Mouse (Mus musculus) kidney, embryonic 14.5 days (tissue): ENCODE data around the gene Clec2i. TPM values are rescaled to one million over a fixed set of nuclear protein-coding genes. Genes with fewer than 3 reads are reported as not detected.

Source experiments
- ATAC-seq: fragments of 200-750 bp; cut with Nextera tagmentation; 2 replicates; pipeline ENCODE4 v1.8.0; 2017; ENCODE audit warnings: moderate number of reproducible peaks, mild to moderate bottlenecking, moderate TSS enrichment, moderate library complexity; ENCODE audit not compliant: low FRiP score, low TSS enrichment
- H3K27ac ChIP-seq: fragments of 300-500 bp; sonication (generic); 2 replicates; pipeline ENCODE4 v1.5.1; 2014; ENCODE audit warnings: low read depth, mild to moderate bottlenecking, low read length, moderate library complexity, mixed read lengths
- H3K27me3 ChIP-seq: fragments of 300-500 bp; sonication (generic); 2 replicates; pipeline ENCODE4 v1.6.1; 2014; ENCODE audit warnings: mild to moderate bottlenecking, low read length; ENCODE audit not compliant: control insufficient read depth, insufficient read depth
- H3K36me3 ChIP-seq: fragments of 300-500 bp; sonication (generic); 2 replicates; pipeline ENCODE4 v1.6.1; 2014; ENCODE audit warnings: low read length, mixed read lengths; ENCODE audit not compliant: control insufficient read depth, insufficient read depth
- H3K4me1 ChIP-seq: fragments of 300-500 bp; sonication (generic); 2 replicates; pipeline ENCODE4 v1.6.1; 2014; ENCODE audit warnings: low read length, mixed read lengths; ENCODE audit not compliant: control insufficient read depth, insufficient read depth
- H3K4me2 ChIP-seq: fragments of 300-500 bp; sonication (generic); replicated peaks from 2 replicates; pipeline ENCODE4 v1.6.1; 2014; ENCODE audit warnings: low read depth, mild to moderate bottlenecking, low read length
- H3K4me3 ChIP-seq: fragments of 300-500 bp; sonication (generic); 2 replicates; pipeline ENCODE4 v1.5.1; 2014; ENCODE audit warnings: mild to moderate bottlenecking, low read length
- H3K9ac ChIP-seq: fragments of 300-500 bp; sonication (generic); 2 replicates; pipeline ENCODE4 v1.6.1; 2014; ENCODE audit warnings: low read depth, mild to moderate bottlenecking, low read length, moderate library complexity
- H3K9me3 ChIP-seq: fragments of 300-500 bp; sonication (generic); 2 replicates; pipeline ENCODE4 v1.6.1; 2016; ENCODE audit warnings: low read length; ENCODE audit not compliant: control insufficient read depth
- WGBS: fragments of 180-500 bp; shearing (Covaris S2); extraction: QIAGEN DNeasy Blood & Tissue Kit; methylation state at CpG from one replicate; pipeline ENCODE4 v1.1.7; 2014; 5-methylcytosine and 5-hydroxymethylcytosine counted together
- polyA plus RNA-seq: library from polyadenylated mRNA; unstranded; fragments of >200 nt; fragmentation: Nextera tagmentation; extraction: Ambion mirVana; gene quantifications from 2 replicates; pipeline ENCODE4 v1.2.1, GENCODE M21; 2014

Gene Clec2i
- polyA plus RNA-seq, 1 experiment from 2014 or later = 0.23 TPM

DNA sequence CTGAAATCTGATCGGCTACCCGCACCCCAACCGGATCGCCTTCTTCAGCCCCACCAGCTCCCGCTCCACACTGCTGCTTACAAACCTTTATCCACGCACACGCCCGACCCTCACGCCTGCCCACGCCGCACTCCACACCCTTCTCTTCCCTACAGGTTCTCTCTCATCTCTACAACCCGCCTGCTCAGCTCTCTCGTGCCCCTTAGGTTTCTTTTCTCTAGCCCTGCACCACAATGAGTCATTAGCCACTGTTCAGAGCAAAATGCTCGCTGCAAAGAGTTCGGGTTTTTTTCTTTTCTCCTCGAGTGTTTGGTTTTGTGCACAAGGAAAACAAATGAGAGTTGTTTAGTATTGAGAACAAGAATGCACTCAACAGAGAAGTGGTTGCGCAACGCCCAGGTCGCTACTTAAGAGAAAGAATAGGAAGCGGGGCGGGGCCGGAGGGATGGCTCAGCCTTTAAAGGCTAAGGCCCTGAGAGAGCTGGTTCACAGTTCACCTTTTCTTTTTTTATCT lies 43.9 kb upstream of the Clec2i start:
- under 1% methylated on average over 22 of the region's 22 CpGs for WGBS
- H3K9ac ChIP-seq = peak overlapping the region; percentile 68
- peak; percentile 41 for ATAC-seq

DNA sequence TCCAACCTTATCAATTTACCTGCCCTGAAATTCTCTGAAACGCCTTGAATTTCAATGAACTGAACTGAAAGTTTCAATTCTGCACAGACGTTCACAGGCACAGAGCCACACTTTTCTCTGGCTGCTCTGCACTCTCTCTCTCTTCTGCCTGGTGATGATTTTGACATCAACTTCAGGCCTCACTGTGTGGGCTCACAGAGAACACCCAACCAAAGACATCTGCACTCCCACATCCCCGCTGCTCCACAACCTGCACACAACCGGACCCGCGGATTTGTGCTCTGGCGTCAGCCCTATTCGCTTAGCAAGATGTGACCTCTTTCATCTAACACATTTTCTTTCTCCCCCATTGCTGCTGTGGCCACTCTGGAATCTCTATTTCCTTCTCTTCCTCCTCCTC lies 43.3 kb upstream of the Clec2i start:
- peak overlapping the region; percentile 64 for H3K4me2 ChIP-seq
- peak overlapping the region; percentile 89 for H3K4me3 ChIP-seq
- ATAC-seq = no peak
- H3K4me1 ChIP-seq = 0 out of 2 replicates have a peak, but pooled peaks cover 9% of the 10 kb centered on the region
- H3K27me3 ChIP-seq = no peaks in the 10 kb centered on the region
- 26% methylated on average over 8 of the region's 8 CpGs for WGBS
- no peaks in the 10 kb centered on the region for H3K36me3 ChIP-seq
- H3K27ac ChIP-seq = peak overlapping the region; percentile 20; the same call in 1 of the 2 replicates
- no peak overlapping the region for H3K9ac ChIP-seq
- H3K9me3 ChIP-seq = no peaks in the 10 kb centered on the region

More for the DNA sequence above, 43.9 kb upstream of the Clec2i start:
- 0 out of 2 replicates have a peak, but pooled peaks cover 9% of the 10 kb centered on the region for H3K4me1 ChIP-seq
- no peaks in the 10 kb centered on the region for H3K9me3 ChIP-seq
- H3K36me3 ChIP-seq = no peaks in the 10 kb centered on the region
- H3K27me3 ChIP-seq = no peaks in the 10 kb centered on the region
- peak overlapping the region; percentile 89 for H3K4me3 ChIP-seq
- peak overlapping the region; percentile 93 for H3K27ac ChIP-seq
- peak overlapping the region; percentile 64 for H3K4me2 ChIP-seq

DNA sequence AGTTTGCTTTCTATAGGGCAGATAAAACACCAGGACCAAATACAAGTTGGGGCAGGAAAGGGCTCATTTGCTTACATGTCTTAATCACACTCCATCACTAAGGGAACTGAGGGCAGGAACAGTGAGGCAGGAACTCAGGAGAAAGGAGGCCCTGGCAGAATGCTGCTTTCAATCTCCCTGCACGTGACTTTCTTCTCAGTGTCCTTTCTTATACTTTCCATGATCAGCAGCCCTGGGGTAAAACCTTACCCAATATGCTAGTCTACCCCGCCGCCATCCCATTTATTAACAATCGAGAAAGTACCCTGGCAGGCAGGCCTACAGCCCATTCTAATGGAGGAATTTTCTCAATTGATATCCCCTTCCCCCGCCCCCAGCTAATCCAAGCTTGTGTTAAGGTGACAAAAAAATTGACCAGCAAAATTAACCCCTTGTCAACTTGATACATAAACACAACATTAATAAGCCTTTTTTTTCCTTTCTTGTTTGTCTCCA lies 42.8 kb upstream of the Clec2i start:
- Histone ChIP-seq H3K36me3 (no peaks in the 10 kb centered on the region), H3K4me1 (0 out of 2 replicates have a peak, but pooled peaks cover 9% of the 10 kb centered on the region), H3K9ac (no peak overlapping the region), H3K4me3 (no peak overlapping the region), H3K27ac (no peak overlapping the region), H3K27me3 (no peaks in the 10 kb centered on the region), H3K9me3 (no peaks in the 10 kb centered on the region), H3K4me2 (no peak overlapping the region)
- 86% methylated on average over 5 of the region's 5 CpGs for WGBS
- ATAC-seq = no peak

DNA sequence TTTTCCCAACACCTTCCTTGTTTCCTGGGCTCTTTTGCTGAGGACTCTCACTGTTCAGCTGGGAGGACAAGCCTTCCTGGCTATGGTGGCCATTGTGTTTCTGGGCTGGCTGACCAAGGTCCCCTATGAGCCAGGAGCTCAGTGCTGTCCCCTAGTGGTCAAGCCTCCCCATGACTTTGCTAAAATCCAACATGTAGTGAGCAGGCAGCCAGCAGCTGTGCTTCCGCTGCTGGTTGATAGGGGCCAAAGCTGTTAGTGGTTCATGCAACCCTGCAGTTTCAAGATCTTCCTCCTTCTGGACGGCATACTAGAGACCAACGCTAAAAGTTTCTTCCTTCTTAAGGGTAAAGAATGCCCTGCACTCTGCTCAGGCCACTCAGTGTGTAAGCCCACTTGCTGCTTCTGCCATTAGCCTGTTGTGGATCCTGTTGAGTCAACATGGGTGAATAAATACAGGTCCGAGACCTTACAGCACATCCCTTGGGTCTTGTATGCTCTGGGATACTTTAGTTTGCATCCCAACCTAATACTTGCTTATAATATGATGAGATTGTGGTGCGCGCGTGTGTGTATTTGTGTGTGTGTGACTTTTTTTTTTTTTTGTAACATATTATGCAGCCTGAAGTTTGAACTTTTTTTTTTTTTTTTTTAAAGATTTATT lies 41.9 kb upstream of the Clec2i start:
- WGBS = 37% methylated on average over 7 of the region's 7 CpGs
- ATAC-seq = 0 out of 2 replicates have a peak, but pooled peaks have one; percentile 1
- Histone ChIP-seq H3K4me3 (no peak overlapping the region), H3K9ac (no peak overlapping the region), H3K9me3 (no peaks in the 10 kb centered on the region), H3K4me2 (0 out of 2 replicates have a peak overlapping the region, but pooled peaks have one; percentile 17), H3K27me3 (no peaks in the 10 kb centered on the region), H3K4me1 (0 out of 2 replicates have a peak, but pooled peaks cover 5% of the 10 kb centered on the region), H3K36me3 (no peaks in the 10 kb centered on the region), H3K27ac (no peak overlapping the region)

DNA sequence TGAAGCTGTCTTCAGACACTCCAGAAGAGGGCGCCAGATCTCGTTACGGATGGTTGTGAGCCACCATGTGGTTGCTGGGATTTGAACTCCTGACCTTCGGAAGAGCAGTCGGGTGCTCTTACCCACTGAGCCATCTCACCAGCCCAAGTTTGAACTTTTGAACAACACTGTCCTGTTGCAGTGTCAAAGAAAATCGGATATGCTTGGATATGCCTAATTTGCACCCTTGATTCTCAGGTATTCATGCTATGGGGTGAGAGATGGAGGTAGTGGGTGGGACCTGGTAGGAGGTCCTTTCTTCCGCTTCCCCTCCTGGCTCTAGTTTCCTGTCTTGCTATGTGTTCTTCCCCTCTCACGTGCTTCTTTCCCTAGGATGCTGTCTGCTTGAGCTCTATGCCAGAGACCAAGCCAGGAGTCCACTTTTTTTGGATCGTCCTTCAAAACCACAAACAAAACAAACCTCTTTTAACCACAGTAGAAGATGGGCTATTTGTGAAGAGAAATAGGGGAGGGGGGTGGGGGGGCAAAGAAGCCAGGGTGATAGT lies 41.3 kb upstream of the Clec2i start:
- no peak for ATAC-seq
- H3K27ac ChIP-seq = no peak overlapping the region
- H3K9ac ChIP-seq = no peak overlapping the region
- no peaks in the 10 kb centered on the region for H3K9me3 ChIP-seq
- no peaks in the 10 kb centered on the region for H3K36me3 ChIP-seq
- WGBS = 74% methylated on average over 6 of the region's 9 CpGs
- no peaks in the 10 kb centered on the region for H3K27me3 ChIP-seq
- no peak overlapping the region for H3K4me2 ChIP-seq
- H3K4me3 ChIP-seq = no peak overlapping the region
- 0 out of 2 replicates have a peak, but pooled peaks cover 5% of the 10 kb centered on the region for H3K4me1 ChIP-seq

DNA sequence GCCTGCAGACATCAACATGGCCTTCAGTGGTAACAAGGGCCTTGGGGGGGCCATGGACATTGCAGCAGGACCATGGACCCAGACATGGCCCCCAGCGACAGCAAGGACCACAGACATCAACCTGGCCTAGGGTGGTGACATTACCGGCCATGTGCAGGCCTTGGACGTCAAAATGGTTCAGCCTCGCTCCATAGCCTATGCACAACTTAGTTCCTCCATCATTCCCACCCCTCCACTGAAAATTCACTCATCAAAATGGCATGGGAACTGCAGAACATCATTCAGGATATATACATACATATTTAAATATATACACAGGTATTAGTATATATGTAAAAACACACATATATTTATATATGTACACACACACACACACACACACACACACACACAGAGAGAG lies 40.0 kb upstream of the Clec2i start:
- ATAC-seq = no peak
- no peak overlapping the region for H3K27ac ChIP-seq
- WGBS = 94% methylated on average over 4 of the region's 4 CpGs
- no peak overlapping the region for H3K4me3 ChIP-seq
- no peak overlapping the region for H3K9ac ChIP-seq
- H3K4me1 ChIP-seq = no peaks in the 10 kb centered on the region
- H3K9me3 ChIP-seq = no peaks in the 10 kb centered on the region
- no peak overlapping the region for H3K4me2 ChIP-seq
- no peaks in the 10 kb centered on the region for H3K36me3 ChIP-seq
- no peaks in the 10 kb centered on the region for H3K27me3 ChIP-seq

DNA sequence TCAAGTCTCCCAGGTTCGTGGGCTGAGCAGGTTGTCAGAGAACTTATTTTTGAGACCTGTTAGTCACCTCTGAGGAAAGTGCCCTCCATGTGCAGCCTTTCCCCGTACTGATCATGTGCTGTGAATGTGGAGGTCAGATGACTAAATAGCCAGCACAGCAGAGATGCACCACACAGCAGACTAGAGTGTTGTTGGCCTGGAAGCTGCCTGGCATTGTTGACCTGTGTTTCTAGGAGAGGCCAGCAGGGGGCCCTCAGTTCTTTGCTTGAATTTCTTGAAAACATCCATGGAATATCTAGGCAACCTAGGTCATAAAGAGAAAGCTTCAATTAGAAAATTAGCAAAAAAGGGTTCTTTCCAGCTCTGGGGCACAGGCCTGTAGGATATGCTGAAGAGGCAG lies 37.5 kb upstream of the Clec2i start:
- Histone ChIP-seq H3K9me3 (no peaks in the 10 kb centered on the region), H3K27ac (no peak overlapping the region), H3K4me1 (no peaks in the 10 kb centered on the region), H3K9ac (no peak overlapping the region), H3K36me3 (no peaks in the 10 kb centered on the region), H3K27me3 (no peaks in the 10 kb centered on the region), H3K4me2 (no peak overlapping the region), H3K4me3 (no peak overlapping the region)
- 58% methylated on average over 2 of the region's 2 CpGs for WGBS
- ATAC-seq = no peak

DNA sequence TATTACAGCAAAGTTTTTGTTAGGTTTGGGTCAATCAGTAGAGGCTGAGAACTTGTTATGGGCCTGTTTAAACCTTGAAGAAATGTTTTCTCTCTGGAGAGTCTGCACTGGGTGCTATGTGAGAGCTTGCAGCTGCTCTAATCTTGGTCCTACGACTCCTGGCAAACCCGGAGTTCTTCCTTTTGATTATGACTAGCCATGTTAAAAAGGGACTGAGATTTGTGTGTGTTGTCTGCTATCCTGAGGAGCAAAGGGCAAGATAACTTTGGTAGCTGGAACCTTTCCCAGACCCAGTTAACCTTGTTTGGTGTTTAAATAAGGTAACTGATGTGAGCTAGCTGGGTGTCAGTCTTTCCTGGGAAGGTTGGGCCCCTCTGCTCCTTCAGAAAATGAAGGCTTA lies 36.7 kb upstream of the Clec2i start:
- no peaks in the 10 kb centered on the region for H3K36me3 ChIP-seq
- no peak overlapping the region for H3K9ac ChIP-seq
- no peaks in the 10 kb centered on the region for H3K27me3 ChIP-seq
- H3K27ac ChIP-seq = no peak overlapping the region
- 0 out of 2 replicates have a peak, but pooled peaks cover 2% of the 10 kb centered on the region for H3K4me1 ChIP-seq
- H3K4me3 ChIP-seq = no peak overlapping the region
- WGBS = 58% methylated on average over 2 of the region's 2 CpGs
- H3K9me3 ChIP-seq = no peaks in the 10 kb centered on the region
- no peak for ATAC-seq
- no peak overlapping the region for H3K4me2 ChIP-seq

DNA sequence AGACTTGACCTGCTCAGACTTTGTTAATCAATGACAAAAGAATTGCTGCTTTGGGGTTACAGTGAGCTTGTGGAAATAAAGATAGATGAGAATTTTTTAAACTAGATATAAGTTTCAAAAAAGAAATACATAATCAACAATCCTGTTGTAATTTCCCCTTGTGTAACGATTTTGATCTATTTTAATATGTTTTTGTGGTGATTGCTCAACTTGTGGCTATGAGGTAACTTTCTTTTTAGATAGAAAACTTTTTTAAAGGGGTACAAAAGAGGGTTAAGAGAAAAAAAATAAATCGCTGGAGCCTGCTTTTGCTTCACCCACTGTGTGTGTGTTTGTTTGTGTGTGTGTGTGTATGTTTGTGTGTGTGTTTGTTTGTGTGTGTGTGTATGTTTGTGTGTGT lies 36.2 kb upstream of the Clec2i start:
- Histone ChIP-seq H3K4me3 (no peak overlapping the region), H3K9me3 (no peaks in the 10 kb centered on the region), H3K4me2 (no peak overlapping the region), H3K27ac (no peak overlapping the region), H3K36me3 (no peaks in the 10 kb centered on the region), H3K27me3 (no peaks in the 10 kb centered on the region), H3K4me1 (0 out of 2 replicates have a peak, but pooled peaks cover 4% of the 10 kb centered on the region), H3K9ac (no peak overlapping the region)
- 85% methylated on average over 2 of the region's 2 CpGs for WGBS
- no peak for ATAC-seq
